Mouse (Mus musculus) hindbrain, embryonic 10.5 days (tissue): ENCODE results near the gene Rundc1. TPM values are rescaled to one million over a fixed set of nuclear protein-coding genes. Genes with fewer than 3 reads are reported as not detected.
"Not testable (repeated sequence)": the region's sequence is repeated elsewhere in the genome, so short reads cannot be mapped to it uniquely, and the experiment has no call there.

Experiments
- DNase-seq: peaks from one replicate; pipeline ENCODE4 v3.0.0-alpha.2; 2017; ENCODE audit warnings: low spot score
- H3K27ac ChIP-seq: fragments of 300-500 bp; sonication (generic); 2 replicates; pipeline ENCODE4 v1.5.1; 2016; ENCODE audit warnings: mild to moderate bottlenecking, moderate library complexity
- H3K27me3 ChIP-seq: fragments of 300-500 bp; sonication (generic); 2 replicates; pipeline ENCODE4 v1.6.1; 2016; ENCODE audit warnings: mild to moderate bottlenecking; ENCODE audit not compliant: poor library complexity, insufficient read depth, severe bottlenecking
- H3K36me3 ChIP-seq: fragments of 300-500 bp; sonication (generic); 2 replicates; pipeline ENCODE4 v1.6.1; 2016; ENCODE audit warnings: mild to moderate bottlenecking, moderate library complexity
- H3K4me1 ChIP-seq: fragments of 300-500 bp; sonication (generic); replicated peaks from 2 replicates; pipeline ENCODE4 v1.6.1; 2016; ENCODE audit warnings: mild to moderate bottlenecking
- H3K4me3 ChIP-seq: fragments of 300-500 bp; sonication (generic); 2 replicates; pipeline ENCODE4 v1.5.1; 2016; ENCODE audit warnings: mild to moderate bottlenecking, moderate library complexity
- H3K9me3 ChIP-seq: fragments of 300-500 bp; sonication (generic); 2 replicates; pipeline ENCODE4 v1.6.1; 2016; ENCODE audit warnings: mild to moderate bottlenecking, moderate library complexity
- WGBS: fragments of 180-500 bp; shearing (Covaris S2); methylation state at CpG from one replicate; pipeline ENCODE4 v1.1.7; 2016; 5-methylcytosine and 5-hydroxymethylcytosine counted together
- polyA plus RNA-seq: library from polyadenylated mRNA; unstranded; fragments of >200 nt; fragmentation: Nextera tagmentation; extraction: Ambion mirVana; gene quantifications from 2 replicates; pipeline ENCODE4 v1.2.1, GENCODE M21; 2016

Rundc1 gene
- polyA plus RNA-seq, 1 experiment from 2014 or later = 25.3 TPM

GRCm38 (mm10) chr11:101464211-101465100 is 39.6 kb downstream of the Rundc1 start, which contains the start of gene Rnd2:
TSS of gene Rnd2 (plus strand) at chr11:101464999.
- Histone ChIP-seq H3K4me1 (peaks cover 87% of the 10 kb centered on the region), H3K27ac (peak within 1 kb of the TSS; percentile 87), H3K36me3 (peaks cover 32% of the 10 kb centered on the region), H3K9me3 (no peaks in the 10 kb centered on the region), H3K4me3 (peak within 1 kb of the TSS; percentile 75), H3K27me3 (peaks cover 8% of the 10 kb centered on the region)
- no peak for DNase-seq
- WGBS = 13% methylated on average over 12 of the region's 12 CpGs

- under 1% methylated on average over 51 of the region's 51 CpGs for WGBS
- peak; percentile 68 for DNase-seq
- Histone ChIP-seq H3K9me3 (no peaks in the 10 kb centered on the region), H3K4me1 (peaks cover 85% of the 10 kb centered on the region), H3K4me3 (peak overlapping the region; percentile 75), H3K27ac (peak overlapping the region; percentile 87), H3K27me3 (peaks cover 8% of the 10 kb centered on the region), H3K36me3 (peaks cover 28% of the 10 kb centered on the region)
These were observed 40.4 kb downstream of the Rundc1 start for GRCm38 (mm10) chr11:101465101-101465868.

- H3K27me3 ChIP-seq = peaks cover 13% of the 10 kb centered on the region
- peak within 1 kb of the TSS; percentile 96 for H3K27ac ChIP-seq
- H3K36me3 ChIP-seq = peaks cover 29% of the 10 kb centered on the region
- 2% methylated on average over 60 of the region's 60 CpGs for WGBS
- H3K4me1 ChIP-seq = peaks cover 91% of the 10 kb centered on the region
- H3K4me3 ChIP-seq = peak within 1 kb of the TSS; percentile 75
- peak; percentile 77 for DNase-seq
- H3K9me3 ChIP-seq = no peaks in the 10 kb centered on the region
These were observed 41.1 kb downstream of the Rundc1 start, which contains the start of gene Vat1 for GRCm38 (mm10) chr11:101465869-101466551. TSS of gene Vat1 (minus strand) at chr11:101466230.

- H3K27ac ChIP-seq, DNase-seq, H3K9me3 ChIP-seq: not testable (repeated sequence)
- peaks cover 13% of the 10 kb centered on the region for H3K27me3 ChIP-seq
- H3K4me1 ChIP-seq = peaks cover 96% of the 10 kb centered on the region
- WGBS = 56% methylated on average over 5 of the region's 5 CpGs
- peaks cover 29% of the 10 kb centered on the region for H3K36me3 ChIP-seq
- peak overlapping the region; percentile 75 for H3K4me3 ChIP-seq
These were observed 41.7 kb downstream of the Rundc1 start for GRCm38 (mm10) chr11:101466552-101466950.

- H3K4me1 ChIP-seq = peaks cover 98% of the 10 kb centered on the region
- no peaks in the 10 kb centered on the region for H3K9me3 ChIP-seq
- under 1% methylated on average over 54 of the region's 54 CpGs for WGBS
These were observed 42.8 kb downstream of the Rundc1 start for GRCm38 (mm10) chr11:101467477-101468262.

GRCm38 (mm10) chr11:101468263-101468688 is 43.4 kb downstream of the Rundc1 start:
- Histone ChIP-seq H3K4me1 (peaks cover 96% of the 10 kb centered on the region), H3K27me3 (peaks cover 13% of the 10 kb centered on the region), H3K36me3 (peaks cover 30% of the 10 kb centered on the region), H3K27ac (peak overlapping the region; percentile 96), H3K4me3 (peak overlapping the region; percentile 75), H3K9me3 (no peaks in the 10 kb centered on the region)
- DNase-seq = no peak
- WGBS = 1% methylated on average over 30 of the region's 31 CpGs

More at GRCm38 (mm10) chr11:101467477-101468262, 42.8 kb downstream of the Rundc1 start:
- peak overlapping the region; percentile 75 for H3K4me3 ChIP-seq
- DNase-seq = peak; percentile 86
- peaks cover 29% of the 10 kb centered on the region for H3K36me3 ChIP-seq
- peaks cover 13% of the 10 kb centered on the region for H3K27me3 ChIP-seq
- H3K27ac ChIP-seq = peak overlapping the region; percentile 96

GRCm38 (mm10) chr11:101468731-101469130 is 43.8 kb downstream of the Rundc1 start:
- H3K27ac ChIP-seq = peak overlapping the region; percentile 96
- peak overlapping the region; percentile 75 for H3K4me3 ChIP-seq
- WGBS = 4% methylated on average over 13 of the region's 13 CpGs
- peaks cover 13% of the 10 kb centered on the region for H3K27me3 ChIP-seq
- peaks cover 30% of the 10 kb centered on the region for H3K36me3 ChIP-seq
- no peak for DNase-seq
- H3K9me3 ChIP-seq = no peaks in the 10 kb centered on the region
- peaks cover 92% of the 10 kb centered on the region for H3K4me1 ChIP-seq

- Histone ChIP-seq H3K27ac (peak overlapping the region; percentile 96), H3K9me3 (no peaks in the 10 kb centered on the region), H3K4me1 (peaks cover 89% of the 10 kb centered on the region), H3K4me3 (peak overlapping the region; percentile 75), H3K27me3 (peaks cover 13% of the 10 kb centered on the region), H3K36me3 (peaks cover 30% of the 10 kb centered on the region)
- 77% methylated on average over 4 of the region's 4 CpGs for WGBS
- DNase-seq = no peak
These were observed 44.3 kb downstream of the Rundc1 start for GRCm38 (mm10) chr11:101469155-101469554.

- Histone ChIP-seq H3K4me1 (peaks cover 86% of the 10 kb centered on the region), H3K27me3 (peaks cover 13% of the 10 kb centered on the region), H3K36me3 (peaks cover 30% of the 10 kb centered on the region), H3K4me3 (peak overlapping the region; percentile 43), H3K27ac (peak overlapping the region; percentile 84), H3K9me3 (no peaks in the 10 kb centered on the region)
- no peak for DNase-seq
- 21% methylated on average over 7 of the region's 7 CpGs for WGBS
These were observed 45.3 kb downstream of the Rundc1 start for GRCm38 (mm10) chr11:101470206-101470605.

GRCm38 (mm10) chr11:101471926-101472325 is 47.0 kb downstream of the Rundc1 start:
- H3K27ac ChIP-seq = peak overlapping the region; percentile 73
- 70% methylated on average over 3 of the region's 3 CpGs for WGBS

GRCm38 (mm10) chr11:101472336-101472735 is 47.5 kb downstream of the Rundc1 start:
- Histone ChIP-seq H3K4me1 (peaks cover 70% of the 10 kb centered on the region), H3K9me3 (no peaks in the 10 kb centered on the region), H3K27ac (peak overlapping the region; percentile 73), H3K27me3 (peaks cover 5% of the 10 kb centered on the region; the same call in 1 of the 2 replicates), H3K4me3 (peak overlapping the region; percentile 43; the same call in 1 of the 2 replicates), H3K36me3 (peaks cover 30% of the 10 kb centered on the region)
- WGBS = 51% methylated on average over 7 of the region's 7 CpGs
- DNase-seq = no peak

More at GRCm38 (mm10) chr11:101471926-101472325, 47.0 kb downstream of the Rundc1 start:
- no peaks in the 10 kb centered on the region for H3K9me3 ChIP-seq
- peak overlapping the region; percentile 43; the same call in 1 of the 2 replicates for H3K4me3 ChIP-seq
- peaks cover 8% of the 10 kb centered on the region; the same call in 1 of the 2 replicates for H3K27me3 ChIP-seq
- peaks cover 30% of the 10 kb centered on the region for H3K36me3 ChIP-seq
- H3K4me1 ChIP-seq = peaks cover 70% of the 10 kb centered on the region
- DNase-seq = no peak
